Mouse (Mus musculus): ENCODE results near the gene Elovl5. TPM values are rescaled to one million over a fixed set of nuclear protein-coding genes. Genes with fewer than 3 reads are reported as not detected.
A peak's percentile ranks its signal among the peaks of the same experiment; 100 is the strongest.

Elovl5 gene
- 60.9 and 61.6 TPM in 2 replicates for polyA plus RNA-seq (2015; fragmentation: Nextera tagmentation; extraction: Ambion mirVana)

DNA sequence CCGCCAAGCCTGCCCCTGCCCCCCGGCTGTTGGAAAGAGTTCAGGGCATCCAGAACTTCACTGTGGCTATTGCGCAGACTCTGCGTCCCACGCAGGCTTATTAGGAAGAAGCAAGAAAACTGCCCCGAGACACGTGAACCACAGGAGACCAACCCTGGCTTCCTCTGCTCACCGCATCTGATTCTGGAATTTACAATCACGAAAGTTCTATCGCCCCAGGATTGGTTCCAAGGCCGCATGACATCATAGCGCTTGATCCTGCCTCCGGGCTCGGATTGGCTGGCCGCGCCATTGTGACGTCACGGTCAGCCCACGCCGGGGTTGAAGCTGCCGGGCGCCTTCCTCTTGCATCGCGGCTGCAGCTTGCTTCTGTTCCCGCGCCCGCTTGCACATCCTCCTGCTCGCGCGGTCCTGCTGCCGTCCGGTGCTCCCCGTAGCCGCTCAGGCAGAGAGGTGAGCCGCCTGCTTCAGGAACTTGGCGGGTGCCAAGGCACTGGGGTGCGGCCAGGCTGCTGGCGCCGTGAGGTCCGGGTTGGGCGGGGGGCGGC lies at the start of gene Elovl5:
Gene Elovl5, plus strand, starts transcription at position 291 of the 548 bp plus-strand sequence.
- Histone ChIP-seq H3K9me3 (replicated peaks) (no peaks in the 10 kb centered on the region), H3K4me2 (peak within 1 kb of the TSS; percentile 89), H3K4me1 (peaks cover 27% of the 10 kb centered on the region), H3K4me3 (peak within 1 kb of the TSS; percentile 91), H3K9ac (peak within 1 kb of the TSS; percentile 86), H3K27me3 (no peaks in the 10 kb centered on the region), H3K36me3 (ENCODE audit: poor library complexity, severe bottlenecking) (no peaks in the 10 kb centered on the region), H3K27ac (peak within 1 kb of the TSS; percentile 90)
- under 1% methylated on average over 42 of the region's 42 CpGs for WGBS
- peak; percentile 97 for ATAC-seq

- Histone ChIP-seq H3K9me3 (replicated peaks) (no peaks in the 10 kb centered on the region), H3K4me2 (no peak overlapping the region), H3K27me3 (no peaks in the 10 kb centered on the region), H3K4me3 (no peak overlapping the region), H3K9ac (no peak overlapping the region), H3K4me1 (no peaks in the 10 kb centered on the region), H3K27ac (no peak overlapping the region), H3K36me3 (ENCODE audit: poor library complexity, severe bottlenecking) (no peaks in the 10 kb centered on the region)
- 61% methylated on average over 4 of the region's 4 CpGs for WGBS
- ATAC-seq = no peak
Observed at GRCm38 (mm10) chr9:77891501-77891900, 25.7 kb upstream of the Elovl5 start.

- no peaks in the 10 kb centered on the region for H3K27me3 ChIP-seq
- no peaks in the 10 kb centered on the region for H3K4me1 ChIP-seq
- WGBS = 67% methylated on average over 7 of the region's 7 CpGs
- ATAC-seq = no peak
- H3K9ac ChIP-seq = no peak overlapping the region
- no peak overlapping the region for H3K4me3 ChIP-seq
- H3K27ac ChIP-seq = no peak overlapping the region
- H3K9me3 ChIP-seq (replicated peaks) = no peaks in the 10 kb centered on the region
- no peaks in the 10 kb centered on the region for H3K36me3 ChIP-seq (ENCODE audit: poor library complexity, severe bottlenecking)
- H3K4me2 ChIP-seq = no peak overlapping the region
Observed at GRCm38 (mm10) chr9:77898551-77898950, 18.6 kb upstream of the Elovl5 start.

- ATAC-seq = no peak
- H3K4me2 ChIP-seq = no peak overlapping the region
- H3K27ac ChIP-seq = no peak overlapping the region
- no peaks in the 10 kb centered on the region for H3K9me3 ChIP-seq (replicated peaks)
- no peaks in the 10 kb centered on the region for H3K4me1 ChIP-seq
- H3K36me3 ChIP-seq (ENCODE audit: poor library complexity, severe bottlenecking) = no peaks in the 10 kb centered on the region
- H3K9ac ChIP-seq = no peak overlapping the region
- no peaks in the 10 kb centered on the region for H3K27me3 ChIP-seq
- WGBS = 95% methylated on average over 2 of the region's 2 CpGs
- H3K4me3 ChIP-seq = no peak overlapping the region
Observed at GRCm38 (mm10) chr9:77904133-77904532, 13.0 kb upstream of the Elovl5 start.

- WGBS = 16% methylated on average over 10 of the region's 10 CpGs
- Histone ChIP-seq H3K4me1 (peaks cover 21% of the 10 kb centered on the region), H3K4me2 (peak overlapping the region; percentile 69), H3K9me3 (replicated peaks) (no peaks in the 10 kb centered on the region), H3K9ac (peak overlapping the region; percentile 82), H3K36me3 (ENCODE audit: poor library complexity, severe bottlenecking) (no peaks in the 10 kb centered on the region), H3K27ac (peak overlapping the region; percentile 83), H3K4me3 (peak overlapping the region; percentile 65), H3K27me3 (no peaks in the 10 kb centered on the region)
- ATAC-seq = no peak
Observed at GRCm38 (mm10) chr9:77909572-77910269, 7.4 kb upstream of the Elovl5 start.

GRCm38 (mm10) chr9:77910270-77911240 lies 6.6 kb upstream of the Elovl5 start:
- Histone ChIP-seq H3K4me1 (peaks cover 21% of the 10 kb centered on the region), H3K4me2 (peak overlapping the region; percentile 69), H3K36me3 (ENCODE audit: poor library complexity, severe bottlenecking) (no peaks in the 10 kb centered on the region), H3K9me3 (replicated peaks) (no peaks in the 10 kb centered on the region), H3K27me3 (no peaks in the 10 kb centered on the region), H3K27ac (peak overlapping the region; percentile 83), H3K9ac (peak overlapping the region; percentile 82), H3K4me3 (peak overlapping the region; percentile 65)
- WGBS = under 1% methylated on average over 48 of the region's 68 CpGs
- peak; percentile 97 for ATAC-seq

- ATAC-seq = no peak
- peak overlapping the region; percentile 69 for H3K4me2 ChIP-seq
- 55% methylated on average over 7 of the region's 7 CpGs for WGBS
- no peak overlapping the region for H3K27ac ChIP-seq
- no peaks in the 10 kb centered on the region for H3K9me3 ChIP-seq (replicated peaks)
- H3K4me1 ChIP-seq = peaks cover 22% of the 10 kb centered on the region
- H3K36me3 ChIP-seq (ENCODE audit: poor library complexity, severe bottlenecking) = no peaks in the 10 kb centered on the region
- H3K9ac ChIP-seq = 0 out of 2 replicates have a peak overlapping the region, but pooled peaks have one; percentile 82
- peak overlapping the region; percentile 65 for H3K4me3 ChIP-seq
- no peaks in the 10 kb centered on the region for H3K27me3 ChIP-seq
Observed at GRCm38 (mm10) chr9:77911508-77912229, 5.5 kb upstream of the Elovl5 start.

- Histone ChIP-seq H3K4me3 (no peak overlapping the region), H3K27me3 (no peaks in the 10 kb centered on the region), H3K4me1 (peaks cover 24% of the 10 kb centered on the region), H3K36me3 (ENCODE audit: poor library complexity, severe bottlenecking) (no peaks in the 10 kb centered on the region), H3K27ac (no peak overlapping the region), H3K9me3 (replicated peaks) (no peaks in the 10 kb centered on the region), H3K9ac (no peak overlapping the region), H3K4me2 (no peak overlapping the region)
- ATAC-seq = no peak
- WGBS = 84% methylated on average over 6 of the region's 6 CpGs
Observed at GRCm38 (mm10) chr9:77912246-77912645, 4.9 kb upstream of the Elovl5 start.

- no peak overlapping the region for H3K4me3 ChIP-seq
- H3K36me3 ChIP-seq (ENCODE audit: poor library complexity, severe bottlenecking) = no peaks in the 10 kb centered on the region
- no peaks in the 10 kb centered on the region for H3K27me3 ChIP-seq
- no peak overlapping the region for H3K4me2 ChIP-seq
- H3K27ac ChIP-seq = no peak overlapping the region
- H3K9me3 ChIP-seq (replicated peaks) = no peaks in the 10 kb centered on the region
- peaks cover 40% of the 10 kb centered on the region for H3K4me1 ChIP-seq
- no peak overlapping the region for H3K9ac ChIP-seq
- WGBS = 72% methylated on average over 4 of the region's 4 CpGs
- no peak for ATAC-seq
Observed at GRCm38 (mm10) chr9:77914616-77915015, 2.5 kb upstream of the Elovl5 start.

DNA sequence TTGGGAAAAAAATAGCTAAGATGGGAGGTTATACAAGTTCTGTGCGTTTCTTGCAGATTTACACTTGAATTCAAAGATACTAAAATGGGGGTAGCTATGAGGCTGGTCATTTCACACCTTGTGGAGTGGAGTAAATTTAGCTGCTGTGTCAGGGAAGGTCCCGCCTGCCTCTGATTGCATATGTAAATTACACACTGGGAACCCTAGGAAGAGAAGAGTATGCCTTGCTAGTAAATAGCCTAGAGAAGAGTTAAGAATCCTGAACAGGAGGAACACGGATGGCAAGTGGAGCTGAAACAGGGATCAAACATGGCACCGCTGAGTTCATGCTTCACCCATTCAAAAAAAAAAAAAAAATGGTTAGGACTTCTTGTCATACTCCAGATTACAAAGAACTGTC lies 1.4 kb upstream of the Elovl5 start:
- 60% methylated on average over 4 of the region's 4 CpGs for WGBS

GRCm38 (mm10) chr9:77917622-77918131 lies 513 bp downstream of the Elovl5 start:
- Histone ChIP-seq H3K4me1 (peaks cover 25% of the 10 kb centered on the region), H3K9ac (peak overlapping the region; percentile 86), H3K36me3 (ENCODE audit: poor library complexity, severe bottlenecking) (no peaks in the 10 kb centered on the region), H3K4me3 (peak overlapping the region; percentile 91), H3K27me3 (no peaks in the 10 kb centered on the region), H3K4me2 (peak overlapping the region; percentile 89), H3K27ac (peak overlapping the region; percentile 90), H3K9me3 (replicated peaks) (no peaks in the 10 kb centered on the region)
- peak; percentile 68 for ATAC-seq
- WGBS = under 1% methylated on average over 44 of the region's 45 CpGs

More for the DNA sequence above, 1.4 kb upstream of the Elovl5 start:
- Histone ChIP-seq H3K4me1 (peaks cover 38% of the 10 kb centered on the region), H3K9ac (no peak overlapping the region), H3K27ac (no peak overlapping the region), H3K36me3 (ENCODE audit: poor library complexity, severe bottlenecking) (no peaks in the 10 kb centered on the region), H3K4me3 (no peak overlapping the region), H3K27me3 (no peaks in the 10 kb centered on the region), H3K9me3 (replicated peaks) (no peaks in the 10 kb centered on the region), H3K4me2 (no peak overlapping the region)
- ATAC-seq = no peak

Data from forebrain, embryonic 13.5 days (tissue).